Mouse (Mus musculus) forebrain, postnatal 0 days (tissue): ENCODE measurements around the gene Fcmr. TPM values are rescaled to one million over a fixed set of nuclear protein-coding genes. Genes with fewer than 3 reads are reported as not detected.

Experiments used
- ATAC-seq: fragments of 200-750 bp; cut with Nextera tagmentation; 2 replicates; pipeline ENCODE4 v1.8.0; 2017; ENCODE audit warnings: mild to moderate bottlenecking, moderate library complexity
- DNase-seq: peaks from one replicate; pipeline ENCODE4 v3.0.0-alpha.2; 2015
- H3K27ac ChIP-seq: fragments of 300-500 bp; sonication (generic); 2 replicates; pipeline ENCODE4 v1.5.1; 2014; ENCODE audit warnings: low read depth, mild to moderate bottlenecking, antibody characterized with exemption, low read length, moderate library complexity, mixed read lengths
- H3K27me3 ChIP-seq: fragments of 300-500 bp; sonication (generic); 2 replicates; pipeline ENCODE4 v1.6.1; 2014; ENCODE audit warnings: mild to moderate bottlenecking, low read length, mixed read lengths; ENCODE audit not compliant: insufficient read depth
- H3K36me3 ChIP-seq: fragments of 300-500 bp; sonication (generic); 2 replicates; pipeline ENCODE4 v1.6.1; 2014; ENCODE audit warnings: mild to moderate bottlenecking, moderate library complexity; ENCODE audit not compliant: insufficient read depth
- H3K4me1 ChIP-seq: fragments of 300-500 bp; sonication (generic); 2 replicates; pipeline ENCODE4 v1.6.1; 2014; ENCODE audit warnings: antibody characterized with exemption; ENCODE audit not compliant: insufficient read depth
- H3K4me2 ChIP-seq: fragments of 300-500 bp; sonication (generic); 2 replicates; pipeline ENCODE4 v1.6.1; 2014; ENCODE audit warnings: low read depth, mild to moderate bottlenecking, moderate library complexity
- H3K4me3 ChIP-seq: fragments of 300-500 bp; sonication (generic); 2 replicates; pipeline ENCODE4 v1.5.1; 2014; ENCODE audit warnings: low read depth, low read length, mixed read lengths
- H3K9ac ChIP-seq: fragments of 300-500 bp; sonication (generic); 2 replicates; pipeline ENCODE4 v1.6.1; 2014; ENCODE audit warnings: mild to moderate bottlenecking
- H3K9me3 ChIP-seq: fragments of 300-500 bp; sonication (generic); 2 replicates; pipeline ENCODE4 v1.6.1; 2016; ENCODE audit warnings: low read length
- CTCF ChIP-seq: sonication (generic); IDR thresholded peaks from 2 replicates; pipeline ENCODE4 v1.5.1; 2016; ENCODE audit warnings: antibody characterized with exemption, control low read depth, low read depth
- WGBS: fragments of 180-500 bp; shearing (Covaris S2); extraction: QIAGEN DNeasy Blood & Tissue Kit; methylation state at CpG from one replicate; pipeline ENCODE4 v1.1.7; 2014; 5-methylcytosine and 5-hydroxymethylcytosine counted together
- polyA plus RNA-seq: library from polyadenylated mRNA; unstranded; fragments of >200 nt; fragmentation: Nextera tagmentation; extraction: Ambion mirVana; gene quantifications from 2 replicates; pipeline ENCODE4 v1.2.1, GENCODE M21; 2015
- total RNA-seq: library from RNA; depleted of rRNA; stranded (reverse); fragments of >200 nt; gene quantifications from 2 replicates; pipeline ENCODE4 v1.2.3, GENCODE M21; 2014; rRNA removed

The Fcmr gene
- total and polyA plus RNA-seq, 2 experiments from 2014 or later, result 1.8 TPM; not detected in 1

GRCm38 (mm10) chr1:130918323-130918980 is 53.0 kb downstream of the Fcmr start:
- Histone ChIP-seq H3K4me1 (no peaks in the 10 kb centered on the region), H3K27ac (no peak overlapping the region), H3K4me3 (no peak overlapping the region), H3K9ac (no peak overlapping the region), H3K4me2 (no peak overlapping the region), H3K9me3 (no peaks in the 10 kb centered on the region), H3K27me3 (no peaks in the 10 kb centered on the region), H3K36me3 (no peaks in the 10 kb centered on the region)
- DNase-seq (no peak), ATAC-seq (no peak)
- no peak for TF ChIP-seq CTCF
- WGBS, result 33% methylated on average over 1 of the region's 1 CpGs

GRCm38 (mm10) chr1:130926484-130926883 is 61.0 kb downstream of the Fcmr start:
- H3K36me3 ChIP-seq, result no peaks in the 10 kb centered on the region
- no peak for TF ChIP-seq CTCF

More at GRCm38 (mm10) chr1:130926484-130926883, 61.0 kb downstream of the Fcmr start:
- no peak overlapping the region for H3K4me2 ChIP-seq
- no peak overlapping the region for H3K4me3 ChIP-seq
- H3K9ac ChIP-seq, result no peak overlapping the region
- no peak for DNase-seq
- no peaks in the 10 kb centered on the region for H3K4me1 ChIP-seq
- no peak overlapping the region for H3K27ac ChIP-seq
- H3K27me3 ChIP-seq, result no peaks in the 10 kb centered on the region
- no peak for ATAC-seq
- H3K9me3 ChIP-seq, result no peaks in the 10 kb centered on the region

Other genes with a start within 250 kb of the Fcmr start
- not detected in 2 replicates for gene Zp3r, start 236.0 kb upstream of the Fcmr start, total RNA-seq
- not detected in 2 replicates for gene Zp3r, start 236.0 kb upstream of the Fcmr start, polyA plus RNA-seq
- not detected in 2 replicates for gene C4bp, start 204.0 kb upstream of the Fcmr start, total RNA-seq
- not detected in 2 replicates for gene C4bp, start 204.0 kb upstream of the Fcmr start, polyA plus RNA-seq
- 0.43 TPM in 1 of 2 replicates, not detected in the other for gene Gm29427, start 149.9 kb upstream of the Fcmr start, total RNA-seq
- gene Gm29427, start 149.9 kb upstream of the Fcmr start, polyA plus RNA-seq, result not detected in 2 replicates
- gene Yod1, start 148.3 kb upstream of the Fcmr start, total RNA-seq, result 11.6 and 16.4 TPM in 2 replicates
- gene Yod1, start 148.3 kb upstream of the Fcmr start, polyA plus RNA-seq, result 16.0 and 18.9 TPM in 2 replicates
- gene Pfkfb2, start 136.4 kb upstream of the Fcmr start, total RNA-seq, result 39.5 and 42.0 TPM in 2 replicates
- 14.6 and 20.2 TPM in 2 replicates for gene Pfkfb2, start 136.4 kb upstream of the Fcmr start, polyA plus RNA-seq
- 0.33 and 0.69 TPM in 2 replicates for gene AA986860, start 133.7 kb upstream of the Fcmr start, total RNA-seq
- gene AA986860, start 133.7 kb upstream of the Fcmr start, polyA plus RNA-seq, result 0.29 and 0.48 TPM in 2 replicates
- 0.19 TPM in 1 of 2 replicates, not detected in the other for gene Fcamr, start 64.8 kb upstream of the Fcmr start, total RNA-seq
- not detected in 2 replicates for gene Fcamr, start 64.8 kb upstream of the Fcmr start, polyA plus RNA-seq
- gene Pigr, start 39.0 kb upstream of the Fcmr start, total RNA-seq, result 0.08 TPM in 1 of 2 replicates, not detected in the other
- not detected in 2 replicates for gene Pigr, start 39.0 kb upstream of the Fcmr start, polyA plus RNA-seq
- gene Il24, start 21.8 kb downstream of the Fcmr start, total RNA-seq, result not detected in 2 replicates
- gene Il24, start 21.8 kb downstream of the Fcmr start, polyA plus RNA-seq, result 0.14 TPM in 1 of 2 replicates, not detected in the other
- gene Il20, start 45.8 kb downstream of the Fcmr start, total RNA-seq, result not detected in 2 replicates
- not detected in 2 replicates for gene Il20, start 45.8 kb downstream of the Fcmr start, polyA plus RNA-seq
- not detected in 2 replicates for gene Il19, start 74.4 kb downstream of the Fcmr start, total RNA-seq
- not detected in 2 replicates for gene Il19, start 74.4 kb downstream of the Fcmr start, polyA plus RNA-seq
- gene Il10, start 154.2 kb downstream of the Fcmr start, total RNA-seq, result 0.15 TPM in 1 of 2 replicates, not detected in the other
- gene Il10, start 154.2 kb downstream of the Fcmr start, polyA plus RNA-seq, result not detected in 2 replicates
- 47.9 and 57.3 TPM in 2 replicates for gene Mapkapk2, start 232.2 kb downstream of the Fcmr start, total RNA-seq
- gene Mapkapk2, start 232.2 kb downstream of the Fcmr start, polyA plus RNA-seq, result 18.0 and 18.3 TPM in 2 replicates